Mouse (Mus musculus) lung, postnatal 0 days (tissue): ENCODE measurements around the gene Usp17lb. TPM values are rescaled to one million over a fixed set of nuclear protein-coding genes. Genes with fewer than 3 reads are reported as not detected.
"Not testable (repeated sequence)": the region's sequence is repeated elsewhere in the genome, so short reads cannot be mapped to it uniquely, and the experiment has no call there.

ENCODE experiments used
- ATAC-seq: fragments of 200-750 bp; cut with Nextera tagmentation; 2 replicates; pipeline ENCODE4 v1.8.0; 2017; ENCODE audit warnings: moderate library complexity
- DNase-seq: peaks from one replicate; pipeline ENCODE4 v3.0.0-alpha.2; 2016; ENCODE audit warnings: low spot score
- H3K27ac ChIP-seq: fragments of 300-500 bp; sonication (generic); 2 replicates; pipeline ENCODE4 v1.5.1; 2014; ENCODE audit warnings: antibody characterized with exemption, mild to moderate bottlenecking, low read length, mixed read lengths
- H3K27me3 ChIP-seq: fragments of 300-500 bp; sonication (generic); replicated peaks from 2 replicates; pipeline ENCODE4 v1.6.1; 2014; ENCODE audit warnings: low read length, mixed read lengths; ENCODE audit not compliant: insufficient read depth
- H3K36me3 ChIP-seq: fragments of 300-500 bp; sonication (generic); 2 replicates; pipeline ENCODE4 v1.6.1; 2014; ENCODE audit warnings: low read length, mixed read lengths; ENCODE audit not compliant: insufficient read depth
- H3K4me1 ChIP-seq: fragments of 300-500 bp; sonication (generic); 2 replicates; pipeline ENCODE4 v1.6.1; 2014; ENCODE audit warnings: antibody characterized with exemption, low read depth, low read length, mixed read lengths; ENCODE audit not compliant: insufficient read depth
- H3K4me2 ChIP-seq: fragments of 300-500 bp; sonication (generic); replicated peaks from 2 replicates; pipeline ENCODE4 v1.6.1; 2014; ENCODE audit warnings: low read depth, mild to moderate bottlenecking, low read length, moderate library complexity, mixed read lengths
- H3K4me3 ChIP-seq: fragments of 300-500 bp; sonication (generic); 2 replicates; pipeline ENCODE4 v1.5.1; 2014; ENCODE audit warnings: low read depth, low read length
- H3K9ac ChIP-seq: fragments of 300-500 bp; sonication (generic); replicated peaks from 2 replicates; pipeline ENCODE4 v1.6.1; 2014; ENCODE audit warnings: low read depth, mild to moderate bottlenecking
- H3K9me3 ChIP-seq: fragments of 300-500 bp; sonication (generic); 2 replicates; pipeline ENCODE4 v1.6.1; 2016; ENCODE audit warnings: low read length, mixed read lengths
- CTCF ChIP-seq: IDR thresholded peaks from 2 replicates; pipeline ENCODE4 v1.5.1; 2016; ENCODE audit warnings: antibody characterized with exemption, mild to moderate bottlenecking
- EP300 ChIP-seq: IDR thresholded peaks from 2 replicates; pipeline ENCODE4 v1.6.1; 2016; ENCODE audit warnings: antibody characterized with exemption, mild to moderate bottlenecking, control low read depth
- WGBS: fragments of 180-500 bp; shearing (Covaris S2); extraction: QIAGEN DNeasy Blood & Tissue Kit; methylation state at CpG from one replicate; pipeline ENCODE4 v1.1.7; 2014; 5-methylcytosine and 5-hydroxymethylcytosine counted together
- polyA plus RNA-seq: library from polyadenylated mRNA; unstranded; fragments of >200 nt; fragmentation: Nextera tagmentation; extraction: Ambion mirVana; gene quantifications from 2 replicates; pipeline ENCODE4 v1.2.1, GENCODE M21; 2015

Gene Usp17lb
- polyA plus RNA-seq, 1 experiment from 2014 or later: not detected

DNA sequence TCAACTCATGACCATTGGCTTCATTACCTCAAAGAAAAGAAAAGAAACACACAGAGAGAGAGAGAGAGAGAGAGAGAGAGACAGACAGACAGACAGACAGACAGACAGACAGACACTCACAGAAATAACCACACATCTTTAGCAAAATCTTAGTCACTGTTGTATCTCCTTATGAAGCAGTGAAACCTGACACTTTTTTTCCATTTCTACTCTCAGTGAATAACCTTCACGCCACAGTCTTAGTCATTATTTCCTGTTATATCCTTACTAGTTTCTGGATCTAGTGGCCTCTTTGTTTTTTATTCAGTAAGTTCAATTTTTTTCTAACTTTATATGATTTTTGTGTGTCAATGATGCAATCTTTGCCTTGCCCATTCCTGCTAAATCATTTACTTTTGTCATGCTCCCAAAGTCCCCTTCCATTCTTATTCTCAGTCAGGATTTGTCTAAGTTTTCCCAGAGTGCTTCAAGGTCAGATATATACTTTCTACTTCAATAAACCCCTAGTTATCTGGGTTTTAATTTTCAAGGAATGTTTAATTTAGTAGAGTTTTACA lies 1.4 kb upstream of the Usp17lb start:
- Histone ChIP-seq H3K4me1 (no peaks in the 10 kb centered on the region), H3K4me3 (no peak overlapping the region), H3K36me3 (no peaks in the 10 kb centered on the region), H3K9me3 (no peaks in the 10 kb centered on the region), H3K4me2 (no peak overlapping the region), H3K9ac (no peak overlapping the region), H3K27ac (no peak overlapping the region), H3K27me3 (no peaks in the 10 kb centered on the region)
- no peak for TF ChIP-seq EP300
- TF ChIP-seq CTCF: no peak
- 61% methylated on average over 1 of the region's 1 CpGs for WGBS
- ATAC-seq: no peak
- DNase-seq: no peak

DNA sequence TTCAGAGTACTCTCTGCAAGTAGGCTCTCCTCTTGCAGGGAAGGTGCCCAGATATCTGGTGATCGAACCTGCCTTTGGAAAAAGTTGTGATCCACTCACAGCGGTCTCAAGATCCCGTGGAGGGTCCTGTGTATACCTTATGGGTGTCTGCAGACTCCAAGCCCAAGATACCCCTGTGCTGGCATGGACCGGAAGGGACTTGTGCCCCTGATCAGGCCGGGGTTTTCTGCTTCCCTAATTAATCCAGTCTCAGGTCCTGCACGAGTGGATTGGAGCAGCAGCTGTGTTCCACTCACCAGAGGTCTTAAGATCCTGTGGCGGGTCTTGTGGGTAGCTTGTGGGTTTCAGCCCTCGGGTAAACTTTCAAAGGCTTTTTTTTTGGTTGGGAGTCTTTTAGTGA lies 32.1 kb downstream of the Usp17lb start:
- ATAC-seq, H3K9ac ChIP-seq, H3K9me3 ChIP-seq, DNase-seq, H3K4me2 ChIP-seq, H3K27me3 ChIP-seq, H3K4me3 ChIP-seq, H3K4me1 ChIP-seq, H3K27ac ChIP-seq, H3K36me3 ChIP-seq: not testable (repeated sequence)
- 76% methylated on average over 8 of the region's 8 CpGs for WGBS

DNA sequence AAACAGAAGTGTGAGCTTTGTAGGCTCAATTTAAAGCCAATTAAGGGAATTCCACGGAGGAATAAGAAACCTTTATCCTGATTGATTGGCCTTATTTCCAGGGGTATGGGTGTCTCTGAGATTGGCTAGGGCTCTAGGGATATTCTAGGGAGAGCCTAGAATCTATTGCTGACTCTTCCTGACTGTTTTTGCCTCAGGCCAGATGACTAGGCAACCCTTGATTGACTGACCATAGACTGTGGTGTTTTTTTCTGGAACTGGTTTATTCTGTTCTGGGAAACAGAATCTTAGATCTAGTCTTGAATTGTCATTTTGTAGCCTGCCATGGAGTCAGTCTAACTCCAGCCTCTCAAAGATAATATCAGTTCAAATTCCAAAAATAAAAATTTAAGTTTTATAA lies 51.6 kb downstream of the Usp17lb start:
- H3K4me3 ChIP-seq: no peak overlapping the region
- no peak overlapping the region for H3K4me2 ChIP-seq
- DNase-seq (no peak), ATAC-seq (no peak)
- H3K36me3 ChIP-seq: no peaks in the 10 kb centered on the region
- H3K4me1 ChIP-seq: no peaks in the 10 kb centered on the region
- no peaks in the 10 kb centered on the region for H3K27me3 ChIP-seq
- no peak overlapping the region for H3K9ac ChIP-seq
- no peak for TF ChIP-seq CTCF
- TF ChIP-seq EP300: no peak
- no peaks in the 10 kb centered on the region for H3K9me3 ChIP-seq
- 52% methylated on average over 1 of the region's 1 CpGs for WGBS
- H3K27ac ChIP-seq: no peak overlapping the region

Other genes with a start within 250 kb of the Usp17lb start
- gene Olfr655, start 240.8 kb downstream of the Usp17lb start, polyA plus RNA-seq: not detected in 2 replicates
- not detected in 2 replicates for gene Olfr656, start 228.6 kb downstream of the Usp17lb start, polyA plus RNA-seq
- not detected in 2 replicates for gene Olfr657, start 217.8 kb downstream of the Usp17lb start, polyA plus RNA-seq
- not detected in 2 replicates for gene Olfr658, start 195.3 kb downstream of the Usp17lb start, polyA plus RNA-seq
- not detected in 2 replicates for gene Olfr659, start 175.8 kb downstream of the Usp17lb start, polyA plus RNA-seq
- not detected in 2 replicates for gene Olfr661, start 156.1 kb downstream of the Usp17lb start, polyA plus RNA-seq
- gene Usp17le, start 65.1 kb downstream of the Usp17lb start, polyA plus RNA-seq: not detected in 2 replicates
- gene Usp17la, start 14.4 kb upstream of the Usp17lb start, polyA plus RNA-seq: not detected in 2 replicates
- gene Olfr665, start 35.4 kb upstream of the Usp17lb start, polyA plus RNA-seq: not detected in 2 replicates
- not detected in 2 replicates for gene Olfr666, start 53.3 kb upstream of the Usp17lb start, polyA plus RNA-seq
- not detected in 2 replicates for gene Olfr667, start 78.9 kb upstream of the Usp17lb start, polyA plus RNA-seq
- not detected in 2 replicates for gene Olfr668, start 85.5 kb upstream of the Usp17lb start, polyA plus RNA-seq
- gene Olfr669, start 91.6 kb upstream of the Usp17lb start, polyA plus RNA-seq: not detected in 2 replicates
- not detected in 2 replicates for gene Olfr670, start 120.0 kb upstream of the Usp17lb start, polyA plus RNA-seq
- gene Olfr671, start 136.5 kb upstream of the Usp17lb start, polyA plus RNA-seq: not detected in 2 replicates
- not detected in 2 replicates for gene Olfr672, start 159.4 kb upstream of the Usp17lb start, polyA plus RNA-seq
- gene Olfr675, start 185.9 kb upstream of the Usp17lb start, polyA plus RNA-seq: not detected in 2 replicates
- gene Olfr676, start 190.1 kb upstream of the Usp17lb start, polyA plus RNA-seq: not detected in 2 replicates
- not detected in 2 replicates for gene Olfr677, start 208.8 kb upstream of the Usp17lb start, polyA plus RNA-seq
- gene Olfr678, start 221.9 kb upstream of the Usp17lb start, polyA plus RNA-seq: not detected in 2 replicates
- not detected in 2 replicates for gene Olfr679, start 238.6 kb upstream of the Usp17lb start, polyA plus RNA-seq